Mouse (Mus musculus) intestine, embryonic 16.5 days (tissue): Measurements from ENCODE around the gene Ppa2. TPM values are rescaled to one million over a fixed set of nuclear protein-coding genes. Genes with fewer than 3 reads are reported as not detected.
A peak's percentile ranks its signal among the peaks of the same experiment; 100 is the strongest.

ENCODE experiments used
- ATAC-seq: fragments of 200-750 bp; cut with Nextera tagmentation; 2 replicates; pipeline ENCODE4 v1.8.0; 2017; ENCODE audit warnings: moderate TSS enrichment, moderate library complexity
- H3K27ac ChIP-seq: fragments of 300-500 bp; sonication (generic); 2 replicates; pipeline ENCODE4 v1.5.1; 2014; ENCODE audit warnings: mild to moderate bottlenecking, low read length
- H3K27me3 ChIP-seq: fragments of 300-500 bp; sonication (generic); replicated peaks from 2 replicates; pipeline ENCODE4 v1.6.1; 2014; ENCODE audit warnings: low read length, control low read depth, mixed read lengths; ENCODE audit not compliant: control insufficient read depth, insufficient read depth
- H3K36me3 ChIP-seq: fragments of 300-500 bp; sonication (generic); 2 replicates; pipeline ENCODE4 v1.6.1; 2014; ENCODE audit warnings: low read length, control low read depth; ENCODE audit not compliant: control insufficient read depth, insufficient read depth
- H3K4me1 ChIP-seq: fragments of 300-500 bp; sonication (generic); 2 replicates; pipeline ENCODE4 v1.6.1; 2014; ENCODE audit warnings: low read length, control low read depth, mixed read lengths; ENCODE audit not compliant: control insufficient read depth, insufficient read depth
- H3K4me2 ChIP-seq: fragments of 300-500 bp; sonication (generic); 2 replicates; pipeline ENCODE4 v1.6.1; 2014; ENCODE audit warnings: low read depth, low read length, control low read depth
- H3K4me3 ChIP-seq: fragments of 300-500 bp; sonication (generic); 2 replicates; pipeline ENCODE4 v1.5.1; 2014; ENCODE audit warnings: mild to moderate bottlenecking, low read length
- H3K9ac ChIP-seq: fragments of 300-500 bp; sonication (generic); 2 replicates; pipeline ENCODE4 v1.6.1; 2014; ENCODE audit warnings: low read depth, low read length
- H3K9me3 ChIP-seq: fragments of 300-500 bp; sonication (generic); 2 replicates; pipeline ENCODE4 v1.6.1; 2016; ENCODE audit warnings: low read length, control low read depth; ENCODE audit not compliant: control insufficient read depth
- WGBS: fragments of 180-500 bp; shearing (Covaris S2); extraction: QIAGEN DNeasy Blood & Tissue Kit; methylation state at CpG from one replicate; pipeline ENCODE4 v1.1.7; 2014; 5-methylcytosine and 5-hydroxymethylcytosine counted together
- polyA plus RNA-seq: library from polyadenylated mRNA; unstranded; fragments of >200 nt; fragmentation: Nextera tagmentation; extraction: Ambion mirVana; gene quantifications from 2 replicates; pipeline ENCODE4 v1.2.1, GENCODE M21; 2015

Gene Ppa2
- polyA plus RNA-seq, result 146 and 149 TPM in 2 replicates

DNA sequence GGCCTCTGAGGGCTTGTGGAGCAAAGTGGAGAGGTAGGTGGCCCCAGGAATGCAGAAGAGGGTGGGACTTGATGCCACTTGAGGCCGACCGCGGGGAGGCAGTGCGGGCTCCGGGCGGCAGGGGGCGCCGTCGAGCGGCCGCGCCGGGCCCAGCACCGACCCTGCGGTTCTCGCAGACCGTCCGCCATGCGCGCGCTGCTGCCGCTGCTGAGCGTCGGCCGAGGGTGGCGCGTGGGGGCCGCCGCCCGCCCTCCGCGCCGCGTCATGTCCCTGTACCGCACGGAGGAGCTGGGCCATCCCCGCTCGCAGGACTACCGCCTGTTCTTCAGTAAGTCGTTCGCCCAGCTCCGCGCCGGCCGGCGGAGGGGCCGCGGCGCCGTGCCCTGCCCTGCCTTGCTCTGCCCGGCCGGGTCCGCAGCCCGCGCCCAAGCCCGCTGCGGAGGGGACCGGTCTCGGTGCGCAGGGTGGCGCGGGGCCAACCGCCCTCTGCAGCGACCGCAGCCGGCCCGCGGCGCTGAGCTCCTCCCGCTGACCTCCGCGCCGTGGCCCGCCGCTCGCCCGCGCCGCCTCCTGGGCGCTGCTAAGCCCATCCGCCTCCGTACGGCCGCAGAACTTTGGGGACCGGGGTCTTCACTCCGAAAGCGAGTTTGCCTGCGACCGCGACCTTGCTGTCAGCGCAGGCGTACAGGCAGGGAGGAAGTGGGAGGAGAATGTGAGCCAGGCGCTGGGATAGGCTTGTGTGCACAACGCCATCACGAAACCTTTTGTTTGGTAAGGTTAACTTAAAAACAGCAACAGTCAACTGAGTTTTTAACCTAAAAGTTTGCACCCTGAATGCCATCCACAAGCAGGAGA is at the start of gene Ppa2:
Ppa2 (plus strand) TSS at position 157 of the 855 bp plus-strand sequence.
- H3K4me2 ChIP-seq, result peak within 1 kb of the TSS; percentile 70
- whole genome bisulfite sequencing, result under 1% methylated on average over 81 of the region's 95 CpGs
- H3K4me1 ChIP-seq, result peaks cover 8% of the 10 kb centered on the region; the same call in 1 of the 2 replicates
- H3K9me3 ChIP-seq, result 0 out of 2 replicates have a peak, but pooled peaks cover 2% of the 10 kb centered on the region
- ATAC-seq, result peak; percentile 91
- H3K36me3 ChIP-seq, result peaks cover 4% of the 10 kb centered on the region; the same call in 1 of the 2 replicates
- H3K27me3 ChIP-seq, result no peaks in the 10 kb centered on the region
- H3K27ac ChIP-seq, result peak within 1 kb of the TSS; percentile 98
- H3K4me3 ChIP-seq, result peak within 1 kb of the TSS; percentile 83
- peak within 1 kb of the TSS; percentile 97 for H3K9ac ChIP-seq

DNA sequence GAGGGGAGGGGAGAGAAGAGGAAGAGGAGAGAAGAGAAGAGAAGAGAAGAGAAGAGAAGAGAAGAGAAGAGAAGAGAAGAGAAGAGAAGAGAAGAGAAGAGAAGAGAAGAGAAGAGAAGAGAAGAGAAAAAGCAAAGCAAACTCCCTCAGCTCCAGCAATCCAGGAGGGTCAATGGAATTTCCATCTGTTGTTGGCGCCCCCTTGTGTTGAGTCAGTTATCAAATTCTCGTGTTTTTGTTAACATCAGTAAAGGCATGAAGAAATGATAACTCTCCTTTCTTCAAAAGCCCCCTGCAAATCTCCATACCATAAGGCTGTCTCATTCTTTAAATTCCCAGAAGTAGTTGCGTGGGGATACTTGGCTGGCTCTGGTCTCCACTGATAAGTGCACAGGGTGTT is 38.0 kb upstream of the Ppa2 start:
- H3K9ac ChIP-seq, result no peak overlapping the region
- no peaks in the 10 kb centered on the region for H3K4me1 ChIP-seq
- WGBS, result 16% methylated on average over 3 of the region's 3 CpGs

DNA sequence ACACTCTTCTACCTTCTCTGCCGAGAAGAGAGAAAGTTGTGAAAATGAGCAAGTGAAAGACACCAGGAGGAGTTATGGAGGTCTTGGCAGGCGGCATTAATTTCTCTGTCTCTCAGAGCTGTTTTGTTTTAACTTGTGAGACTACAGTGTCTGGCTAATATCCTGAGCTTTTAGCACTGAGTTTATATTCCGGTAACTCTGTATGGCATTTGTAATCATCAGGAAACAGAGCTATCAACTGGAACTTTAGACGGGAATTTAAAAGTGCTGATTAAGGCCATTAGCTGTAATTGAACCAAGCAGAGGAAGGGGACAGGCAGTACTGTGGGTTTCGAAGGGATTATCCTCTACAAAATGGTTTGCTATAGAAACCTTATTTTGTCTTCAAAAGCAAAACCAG is 25.3 kb upstream of the Ppa2 start:
- no peaks in the 10 kb centered on the region for H3K9me3 ChIP-seq
- H3K9ac ChIP-seq, result no peak overlapping the region
- 41% methylated on average over 5 of the region's 5 CpGs for WGBS
- H3K27me3 ChIP-seq, result no peaks in the 10 kb centered on the region
- no peak overlapping the region for H3K27ac ChIP-seq
- ATAC-seq, result no peak
- H3K36me3 ChIP-seq, result no peaks in the 10 kb centered on the region
- H3K4me1 ChIP-seq, result no peaks in the 10 kb centered on the region
- H3K4me3 ChIP-seq, result no peak overlapping the region
- H3K4me2 ChIP-seq, result no peak overlapping the region

More for the DNA sequence above, 38.0 kb upstream of the Ppa2 start:
- H3K9me3 ChIP-seq, result no peaks in the 10 kb centered on the region
- no peak overlapping the region for H3K4me3 ChIP-seq
- H3K36me3 ChIP-seq, result no peaks in the 10 kb centered on the region
- H3K27me3 ChIP-seq, result no peaks in the 10 kb centered on the region
- H3K27ac ChIP-seq, result no peak overlapping the region
- H3K4me2 ChIP-seq, result no peak overlapping the region
- no peak for ATAC-seq

DNA sequence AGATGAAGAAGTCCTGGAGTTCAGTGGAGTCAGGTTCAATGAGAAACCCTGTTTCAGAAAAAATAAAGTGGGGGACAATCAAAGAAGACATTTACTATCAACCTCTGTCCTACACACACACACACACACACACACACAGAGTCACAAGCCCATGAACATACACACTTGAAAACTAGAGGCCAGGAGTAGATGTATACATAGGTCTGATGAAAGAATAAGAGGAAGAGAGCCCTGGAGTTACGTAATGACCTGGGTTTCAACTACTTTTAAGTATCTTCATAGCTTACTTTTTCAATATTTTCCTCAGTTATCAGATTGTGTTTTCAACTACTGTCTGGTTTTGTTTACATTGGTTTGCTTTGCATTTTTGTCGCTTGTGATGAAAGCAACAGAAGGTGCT is 21.1 kb upstream of the Ppa2 start:
- H3K27ac ChIP-seq, result no peak overlapping the region
- H3K9ac ChIP-seq, result no peak overlapping the region
- no peaks in the 10 kb centered on the region for H3K27me3 ChIP-seq
- H3K4me2 ChIP-seq, result no peak overlapping the region
- ATAC-seq, result no peak
- H3K9me3 ChIP-seq, result no peaks in the 10 kb centered on the region
- 84% methylated on average over 2 of the region's 2 CpGs for WGBS
- H3K4me1 ChIP-seq, result no peaks in the 10 kb centered on the region
- no peak overlapping the region for H3K4me3 ChIP-seq
- H3K36me3 ChIP-seq, result no peaks in the 10 kb centered on the region

DNA sequence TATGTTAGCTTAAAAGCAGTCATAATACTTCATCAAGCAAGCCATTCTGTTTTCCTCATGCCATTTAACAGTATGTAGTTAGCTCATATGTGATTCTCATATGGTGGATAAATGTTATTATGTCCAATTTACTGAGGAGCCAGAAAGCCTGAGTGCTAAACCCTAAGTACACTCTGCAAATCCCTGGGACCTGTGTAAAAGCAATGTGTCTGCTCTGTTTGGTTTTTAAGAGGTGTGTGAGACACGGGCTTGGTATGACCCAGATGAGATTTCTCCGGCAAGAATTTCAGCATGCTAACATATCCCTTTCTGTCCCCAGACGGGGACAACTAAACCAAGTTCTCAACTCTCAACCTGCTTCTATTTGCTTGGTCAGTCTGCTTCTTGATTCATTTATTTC is 5.6 kb upstream of the Ppa2 start:
- no peaks in the 10 kb centered on the region for H3K27me3 ChIP-seq
- 89% methylated on average over 3 of the region's 3 CpGs for WGBS
- peaks cover 3% of the 10 kb centered on the region; the same call in 1 of the 2 replicates for H3K36me3 ChIP-seq
- H3K9ac ChIP-seq, result no peak overlapping the region
- no peak overlapping the region for H3K4me2 ChIP-seq
- no peak overlapping the region for H3K27ac ChIP-seq
- ATAC-seq, result no peak
- no peaks in the 10 kb centered on the region for H3K9me3 ChIP-seq
- H3K4me1 ChIP-seq, result no peaks in the 10 kb centered on the region
- H3K4me3 ChIP-seq, result no peak overlapping the region

DNA sequence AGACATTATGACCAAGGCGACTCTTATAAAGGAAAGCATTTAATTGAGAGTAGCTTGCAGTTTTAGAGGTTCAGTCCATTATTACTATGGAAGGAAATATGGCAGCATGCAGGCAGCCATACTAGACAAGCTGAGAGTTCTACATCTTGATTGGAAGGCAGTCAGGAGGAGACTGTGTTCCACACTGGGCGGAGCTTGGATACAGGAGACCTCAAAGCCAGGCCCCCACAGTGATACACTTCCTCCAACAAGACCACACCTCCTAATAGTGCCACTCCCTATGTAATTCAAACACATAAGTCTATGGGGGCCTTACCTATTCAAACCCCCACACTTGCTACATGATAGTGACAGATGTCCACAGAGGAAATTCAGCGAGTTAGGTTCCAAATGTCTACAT is 1.5 kb upstream of the Ppa2 start:
- Histone ChIP-seq H3K27ac (no peak overlapping the region), H3K4me2 (no peak overlapping the region), H3K36me3 (peaks cover 4% of the 10 kb centered on the region; the same call in 1 of the 2 replicates), H3K4me1 (peaks cover 6% of the 10 kb centered on the region; the same call in 1 of the 2 replicates), H3K4me3 (no peak overlapping the region), H3K9ac (no peak overlapping the region), H3K27me3 (no peaks in the 10 kb centered on the region), H3K9me3 (0 out of 2 replicates have a peak, but pooled peaks cover 2% of the 10 kb centered on the region)
- no peak for ATAC-seq
- 96% methylated on average over 3 of the region's 3 CpGs for WGBS

GRCm38 (mm10) chr3:133309359-133309758 is 551 bp upstream of the Ppa2 start:
- Histone ChIP-seq H3K4me1 (peaks cover 8% of the 10 kb centered on the region; the same call in 1 of the 2 replicates), H3K27me3 (no peaks in the 10 kb centered on the region), H3K9ac (no peak overlapping the region), H3K4me3 (no peak overlapping the region), H3K4me2 (peak overlapping the region; percentile 70; the same call in 1 of the 2 replicates), H3K27ac (no peak overlapping the region), H3K9me3 (0 out of 2 replicates have a peak, but pooled peaks cover 2% of the 10 kb centered on the region), H3K36me3 (peaks cover 4% of the 10 kb centered on the region; the same call in 1 of the 2 replicates)
- no peak for ATAC-seq
- 90% methylated on average over 7 of the region's 7 CpGs for WGBS

DNA sequence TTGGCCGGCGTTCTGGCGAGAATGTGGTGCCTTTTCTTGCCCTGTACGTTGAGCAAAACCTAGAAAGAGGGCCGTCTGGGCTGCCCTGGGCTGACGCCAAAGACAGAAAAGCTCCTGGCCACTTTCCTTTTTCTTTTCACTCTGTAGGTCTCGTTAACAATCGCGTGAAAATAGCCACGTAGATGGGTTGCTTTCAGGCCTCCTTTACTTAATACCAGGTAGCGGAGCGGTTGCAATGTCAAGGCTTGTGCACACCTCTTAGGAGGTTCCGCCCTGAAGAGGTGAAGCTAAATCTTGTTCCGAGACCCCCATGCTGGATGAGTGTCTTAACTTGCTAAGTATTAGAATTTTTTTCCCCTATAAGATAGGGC is 884 bp downstream of the Ppa2 start:
- Histone ChIP-seq H3K27me3 (no peaks in the 10 kb centered on the region), H3K9me3 (0 out of 2 replicates have a peak, but pooled peaks cover 2% of the 10 kb centered on the region), H3K36me3 (peaks cover 4% of the 10 kb centered on the region; the same call in 1 of the 2 replicates), H3K4me1 (peaks cover 8% of the 10 kb centered on the region; the same call in 1 of the 2 replicates), H3K9ac (peak overlapping the region; percentile 97), H3K27ac (peak overlapping the region; percentile 98), H3K4me2 (peak overlapping the region; percentile 70), H3K4me3 (peak overlapping the region; percentile 83)
- 19% methylated on average over 14 of the region's 14 CpGs for WGBS
- ATAC-seq, result peak; percentile 16; the same call in 1 of the 2 replicates

- Histone ChIP-seq H3K9me3 (0 out of 2 replicates have a peak, but pooled peaks cover 2% of the 10 kb centered on the region), H3K4me2 (no peak overlapping the region), H3K36me3 (peaks cover 4% of the 10 kb centered on the region; the same call in 1 of the 2 replicates), H3K9ac (no peak overlapping the region), H3K4me1 (peaks cover 8% of the 10 kb centered on the region; the same call in 1 of the 2 replicates), H3K27ac (0 out of 2 replicates have a peak overlapping the region, but pooled peaks have one; percentile 15), H3K4me3 (no peak overlapping the region), H3K27me3 (no peaks in the 10 kb centered on the region)
- ATAC-seq, result no peak
- WGBS, result 70% methylated on average over 3 of the region's 3 CpGs
These were observed 2.4 kb downstream of the Ppa2 start for GRCm38 (mm10) chr3:133312331-133312730.
